Mouse (Mus musculus) megakaryocyte-erythroid progenitor cell, adult 5-6 weeks (primary cell): ENCODE results near the gene Cxcl2. TPM values are rescaled to one million over a fixed set of nuclear protein-coding genes. Genes with fewer than 3 reads are reported as not detected.

Source experiments
- total RNA-seq, 2 experiments: library from RNA; stranded (forward) in 1 of 2; stranded (reverse) in 1 of 2; fragments of 200-1000, 215-1000 nt in 1 of 2; fragments of >200 nt in 1 of 2; fragmentation: Nextera tagmentation in 1 of 2; gene quantifications; 2 replicates each; pipeline ENCODE4 v1.2.3; 2014 to 2017

Cxcl2 gene
- total RNA-seq, 2 experiments from 2014 or later, result 5.2 TPM; not detected in 1

Other genes starting within 250 kb of the Cxcl2 start
- not detected in 2 replicates for gene Cxcl5, start 144.5 kb upstream of the Cxcl2 start, total RNA-seq (2014; fragmentation: Nextera tagmentation)
- gene Cxcl5, start 144.5 kb upstream of the Cxcl2 start, total RNA-seq (2017), result 0.30 TPM in 1 of 2 replicates, not detected in the other
- not detected in 2 replicates for gene Ppbp, start 135.4 kb upstream of the Cxcl2 start, total RNA-seq (2014; fragmentation: Nextera tagmentation)
- gene Ppbp, start 135.4 kb upstream of the Cxcl2 start, total RNA-seq (2017), result 0.80 TPM in 1 of 2 replicates, not detected in the other
- 2.3 TPM in 1 of 2 replicates, not detected in the other for gene Pf4, start 131.4 kb upstream of the Cxcl2 start, total RNA-seq (2014; fragmentation: Nextera tagmentation)
- gene Pf4, start 131.4 kb upstream of the Cxcl2 start, total RNA-seq (2017), result 40.2 and 87.4 TPM in 2 replicates
- not detected in 2 replicates for gene Cxcl3, start 117.8 kb upstream of the Cxcl2 start, total RNA-seq (2014; fragmentation: Nextera tagmentation)
- 0.42 TPM in 1 of 2 replicates, not detected in the other for gene Cxcl3, start 117.8 kb upstream of the Cxcl2 start, total RNA-seq (2017)
- gene Cxcl15, start 109.3 kb upstream of the Cxcl2 start, total RNA-seq (2014; fragmentation: Nextera tagmentation), result not detected in 2 replicates
- gene Cxcl15, start 109.3 kb upstream of the Cxcl2 start, total RNA-seq (2017), result not detected in 2 replicates
- not detected in 2 replicates for gene Cxcl1, start 12.6 kb upstream of the Cxcl2 start, total RNA-seq (2014; fragmentation: Nextera tagmentation)
- gene Cxcl1, start 12.6 kb upstream of the Cxcl2 start, total RNA-seq (2017), result 1.5 TPM in 1 of 2 replicates, not detected in the other
- gene Mthfd2l, start 27.2 kb downstream of the Cxcl2 start, total RNA-seq (2014; fragmentation: Nextera tagmentation), result 20.6 and 24.1 TPM in 2 replicates
- 16.1 and 19.1 TPM in 2 replicates for gene Mthfd2l, start 27.2 kb downstream of the Cxcl2 start, total RNA-seq (2017)
- gene Epgn, start 123.6 kb downstream of the Cxcl2 start, total RNA-seq (2014; fragmentation: Nextera tagmentation), result not detected in 2 replicates
- gene Epgn, start 123.6 kb downstream of the Cxcl2 start, total RNA-seq (2017), result not detected in 2 replicates
- gene Ereg, start 170.8 kb downstream of the Cxcl2 start, total RNA-seq (2014; fragmentation: Nextera tagmentation), result not detected in 2 replicates
- not detected in 2 replicates for gene Ereg, start 170.8 kb downstream of the Cxcl2 start, total RNA-seq (2017)
- gene Areg, start 235.7 kb downstream of the Cxcl2 start, total RNA-seq (2014; fragmentation: Nextera tagmentation), result not detected in 2 replicates
- gene Areg, start 235.7 kb downstream of the Cxcl2 start, total RNA-seq (2017), result 3.8 TPM in 1 of 2 replicates, not detected in the other